Mouse (Mus musculus): ENCODE results near the gene Gng7.

The Gng7 gene

GRCm38 (mm10) chr10:80930361-80931152 is 84.2 kb downstream of the Gng7 start:
- peak; percentile 45 for DNase-seq (ENCODE audit: extremely low spot score, low spot score)

- DNase-seq (ENCODE audit: extremely low spot score, low spot score) = peak; percentile 98
Observed at GRCm38 (mm10) chr10:80929299-80930226, 85.2 kb downstream of the Gng7 start, which contains the start of gene Gadd45b. Gadd45b (plus strand) TSS chr10:80930073.

- DNase-seq (ENCODE audit: extremely low spot score, low spot score) = peak; percentile 86
Observed at GRCm38 (mm10) chr10:80928586-80929298, 86.0 kb downstream of the Gng7 start.

GRCm38 (mm10) chr10:80925472-80925871 is 89.3 kb downstream of the Gng7 start:
- no peak for DNase-seq (ENCODE audit: extremely low spot score, low spot score)

- peak; percentile 44 for DNase-seq (ENCODE audit: extremely low spot score, low spot score)
Observed at GRCm38 (mm10) chr10:80921923-80922322, 92.8 kb downstream of the Gng7 start.

GRCm38 (mm10) chr10:80917779-80918434 is 96.8 kb downstream of the Gng7 start, which contains the start of gene Lmnb2:
Lmnb2 (minus strand) TSS chr10:80918245.
- peak; percentile 72 for DNase-seq (ENCODE audit: extremely low spot score, low spot score)

GRCm38 (mm10) chr10:80917336-80917778 is 97.4 kb downstream of the Gng7 start:
- peak; percentile 32 for DNase-seq (ENCODE audit: extremely low spot score, low spot score)

GRCm38 (mm10) chr10:80915736-80916135 is 99.0 kb downstream of the Gng7 start:
- DNase-seq (ENCODE audit: extremely low spot score, low spot score) = no peak

GRCm38 (mm10) chr10:80915260-80915659 is 99.5 kb downstream of the Gng7 start:
- DNase-seq (ENCODE audit: extremely low spot score, low spot score) = no peak

GRCm38 (mm10) chr10:80914253-80914656 is 100.5 kb downstream of the Gng7 start:
- no peak for DNase-seq (ENCODE audit: extremely low spot score, low spot score)

- DNase-seq (ENCODE audit: extremely low spot score, low spot score) = no peak
Observed at GRCm38 (mm10) chr10:80913364-80914011, 101.3 kb downstream of the Gng7 start.

- DNase-seq (ENCODE audit: extremely low spot score, low spot score) = no peak
Observed at GRCm38 (mm10) chr10:80911891-80912290, 102.9 kb downstream of the Gng7 start.

GRCm38 (mm10) chr10:80911354-80911753 is 103.4 kb downstream of the Gng7 start:
- DNase-seq (ENCODE audit: extremely low spot score, low spot score) = no peak

GRCm38 (mm10) chr10:80909375-80910162 is 105.2 kb downstream of the Gng7 start:
- no peak for DNase-seq (ENCODE audit: extremely low spot score, low spot score)

GRCm38 (mm10) chr10:80904709-80905108 is 110.0 kb downstream of the Gng7 start:
- DNase-seq (ENCODE audit: extremely low spot score, low spot score) = no peak

GRCm38 (mm10) chr10:80904004-80904693 is 110.6 kb downstream of the Gng7 start:
- DNase-seq (ENCODE audit: extremely low spot score, low spot score) = no peak

- DNase-seq (ENCODE audit: extremely low spot score, low spot score) = no peak
Observed at GRCm38 (mm10) chr10:80903282-80903681, 111.5 kb downstream of the Gng7 start.

GRCm38 (mm10) chr10:80902273-80902940 is 112.3 kb downstream of the Gng7 start:
- DNase-seq (ENCODE audit: extremely low spot score, low spot score) = no peak
